Mouse (Mus musculus) erythroid progenitor cell, adult 5-6 weeks (primary cell): Measurements from ENCODE around the gene Slc25a26. TPM values are rescaled to one million over a fixed set of nuclear protein-coding genes. Genes with fewer than 3 reads are reported as not detected.

Experiments used
- ATAC-seq: replicated peaks from 2 replicates; pipeline ENCODE4 v1.8.0; 2016; ENCODE audit warnings: moderate number of reproducible peaks, mild to moderate bottlenecking, moderate TSS enrichment, inconsistent platforms; ENCODE audit not compliant: poor library complexity, low FRiP score, severe bottlenecking
- total RNA-seq, 2 experiments: library from RNA; stranded (forward) in 1 of 2; stranded (reverse) in 1 of 2; fragments of 150-400 nt in 1 of 2; fragments of 186-747, 209-891 nt in 1 of 2; gene quantifications; 2 replicates each; pipeline versions ENCODE4 v1.2.3 to v1.2.4; 2015 to 2017; ENCODE audit warnings: low replicate concordance in 2 of 2

Gene Slc25a26
- total RNA-seq, 2 experiments from 2014 or later = 1.7 TPM; not detected in 1

GRCm38 (mm10) chr6:94631051-94631778 lies 131.1 kb downstream of the Slc25a26 start:
- ATAC-seq = no peak

GRCm38 (mm10) chr6:94631779-94632082 lies 131.6 kb downstream of the Slc25a26 start:
- no peak for ATAC-seq

GRCm38 (mm10) chr6:94634274-94634673 lies 134.1 kb downstream of the Slc25a26 start:
- 0 out of 2 replicates have a peak, but pooled peaks have one; percentile 43 for ATAC-seq

GRCm38 (mm10) chr6:94634710-94635109 lies 134.6 kb downstream of the Slc25a26 start:
- ATAC-seq = no peak

- no peak for ATAC-seq
Measured at GRCm38 (mm10) chr6:94635343-94635742, 135.2 kb downstream of the Slc25a26 start.

- ATAC-seq = peak; percentile 82
Measured at GRCm38 (mm10) chr6:94637024-94637434, 136.9 kb downstream of the Slc25a26 start.

GRCm38 (mm10) chr6:94640297-94640696 lies 140.2 kb downstream of the Slc25a26 start:
- no peak for ATAC-seq

GRCm38 (mm10) chr6:94642048-94642447 lies 141.9 kb downstream of the Slc25a26 start:
- no peak for ATAC-seq

- ATAC-seq = no peak
Measured at GRCm38 (mm10) chr6:94643989-94644388, 143.9 kb downstream of the Slc25a26 start.

GRCm38 (mm10) chr6:94644641-94645040 lies 144.5 kb downstream of the Slc25a26 start:
- ATAC-seq = no peak

- ATAC-seq = no peak
Measured at GRCm38 (mm10) chr6:94645723-94646122, 145.6 kb downstream of the Slc25a26 start.

- ATAC-seq = no peak; the same call in 1 of the 2 replicates
Measured at GRCm38 (mm10) chr6:94646274-94646863, 146.2 kb downstream of the Slc25a26 start.

GRCm38 (mm10) chr6:94646902-94647301 lies 146.8 kb downstream of the Slc25a26 start:
- no peak for ATAC-seq

GRCm38 (mm10) chr6:94647574-94648430 lies 147.7 kb downstream of the Slc25a26 start:
- ATAC-seq = no peak

- no peak for ATAC-seq
Measured at GRCm38 (mm10) chr6:94648496-94648895, 148.4 kb downstream of the Slc25a26 start.

- no peak for ATAC-seq
Measured at GRCm38 (mm10) chr6:94649637-94650036, 149.5 kb downstream of the Slc25a26 start.

GRCm38 (mm10) chr6:94651541-94651940 lies 151.4 kb downstream of the Slc25a26 start:
- ATAC-seq = no peak

GRCm38 (mm10) chr6:94652659-94653213 lies 152.6 kb downstream of the Slc25a26 start:
- no peak for ATAC-seq

- no peak for ATAC-seq
Measured at GRCm38 (mm10) chr6:94653388-94654316, 153.5 kb downstream of the Slc25a26 start.
